8 mouse cellular contexts compared by ENCODE assay signal in genomic region chr11:100574708-100575483, GRCm38 (mm10). TPM values are rescaled to one million over a fixed set of nuclear protein-coding genes. Genes with fewer than 3 reads are reported as not detected.
A peak's percentile ranks its signal among the peaks of the same experiment; 100 is the strongest.
DNase-seq lines count a peak whose midpoint lies in the region; ATAC-seq and TF ChIP-seq lines count a peak whose summit lies in the region.

TSS of gene Cnp (plus strand) at chr11:100574904.

- H3K4me3 ChIP-seq in ES-E14 (ENCODE audit: insufficient read depth in 1 of 2, low read depth in 1 of 2, low read length in 2 of 2, poor library complexity in 1 of 2, severe bottlenecking in 1 of 2): peak within 1 kb of the TSS; percentile 70 to 77
- H3K4me3 ChIP-seq in cerebellum, adult 2 months (replicated peaks; ENCODE audit: insufficient read depth, low read depth, low read length): peak within 1 kb of the TSS; percentile 84
- peak within 1 kb of the TSS; percentile 72 for H3K4me3 ChIP-seq in lung, embryonic 15.5 days
- H3K4me3 ChIP-seq in olfactory bulb, adult 2 months (ENCODE audit: insufficient read depth, low read depth, low read length): peak within 1 kb of the TSS; percentile 77

- in situ Hi-C loops in ES-E14 (cut with MboI; ENCODE audit: low sequenced_read_pairs in 2 of 2, unreplicated experiment in 2 of 2): loop anchor here in 1 of 2 experiments (5.0 kb wide), 1 partner anchor 122 kb away; no protein-coding TSS in a partner anchor

- peak; percentile 29 for DNase-seq in ES-E14 (ENCODE audit: low read depth, low spot score)
- peak; percentile 69 for DNase-seq in cerebellum, adult 2 months
- peak; percentile 47 for DNase-seq in forelimb bud, embryonic 11.5 days (ENCODE audit: low read depth, low spot score)
- DNase-seq in layer of hippocampus, adult 8-10 months (ENCODE audit: low spot score in 2 of 2): peak; percentile 46 to 67
- peak; percentile 89 for DNase-seq in thymus, postnatal 0 days (ENCODE audit: low spot score)

- WGBS in cerebellum, adult 2 months: 2% methylated on average over 47 of the region's 47 CpGs
- 1% methylated on average over 46 of the region's 47 CpGs for WGBS in lung, embryonic 15.5 days
- WGBS in olfactory bulb, adult 2 months: 2% methylated on average over 47 of the region's 47 CpGs

- H3K27ac ChIP-seq in ES-E14 (ENCODE audit: insufficient read depth, low read depth, low read length, poor library complexity, severe bottlenecking): no peak within 1 kb of the TSS
- peak within 1 kb of the TSS; percentile 60 for H3K27ac ChIP-seq in cerebellum, adult 2 months (ENCODE audit: insufficient read depth, low read length)
- H3K27ac ChIP-seq in lung, embryonic 15.5 days: peak within 1 kb of the TSS; percentile 68
- peak within 1 kb of the TSS; percentile 78 for H3K27ac ChIP-seq in olfactory bulb, adult 2 months (ENCODE audit: insufficient read depth, low read depth, low read length)

- no peaks in the 10 kb centered on the region for H3K9me3 ChIP-seq in ES-E14 (ENCODE audit: control insufficient read depth, insufficient read depth, low read depth, low read length)
- no peaks in the 10 kb centered on the region for H3K9me3 ChIP-seq in lung, embryonic 15.5 days

- TF ChIP-seq POLR2A in cerebellum, adult 2 months (IDR thresholded peaks at IDR 0.05; ENCODE audit: borderline replicate concordance, insufficient read depth, low read length): 0 out of 2 replicates have a peak, but pooled peaks have one; percentile 36
- peak; percentile 40; the same call in 1 of the 2 replicates for TF ChIP-seq POLR2A in olfactory bulb, adult 2 months (IDR thresholded peaks at IDR 0.05; ENCODE audit: insufficient read depth, low read depth, low read length)

- TF ChIP-seq CTCF in cerebellum, adult 2 months (IDR thresholded peaks at IDR 0.05; ENCODE audit: borderline replicate concordance, insufficient read depth, low read depth, low read length): no peak
- no peak for TF ChIP-seq CTCF in olfactory bulb, adult 2 months (IDR thresholded peaks at IDR 0.05; ENCODE audit: insufficient read depth, low read depth, low read length)

- peaks cover 18% of the 10 kb centered on the region for H3K36me3 ChIP-seq in ES-E14 (ENCODE audit: control insufficient read depth, insufficient read depth, low read length, poor library complexity, severe bottlenecking)
- H3K36me3 ChIP-seq in lung, embryonic 15.5 days: peaks cover 12% of the 10 kb centered on the region

- peak within 1 kb of the TSS; percentile 65 for H3K4me2 ChIP-seq in lung, embryonic 15.5 days

- H3K27me3 ChIP-seq in cerebellum, adult 2 months (ENCODE audit: control insufficient read depth, insufficient read depth, low read length): no peaks in the 10 kb centered on the region
- peaks cover 3% of the 10 kb centered on the region; the same call in 1 of the 2 replicates for H3K27me3 ChIP-seq in lung, embryonic 15.5 days

- peak; percentile 50 to 54 for ATAC-seq in hematopoietic stem cell, adult 5-6 weeks (replicated peaks in 1 of 2; ENCODE audit: insufficient read depth in 1 of 2, low FRiP score in 2 of 2, low TSS enrichment in 1 of 2, low read depth in 1 of 2, poor library complexity in 2 of 2, severe bottlenecking in 2 of 2)
- peak; percentile 88 for ATAC-seq in lung, embryonic 15.5 days (ENCODE audit: borderline replicate concordance, extremely low read depth, low FRiP score, low TSS enrichment)

- H3K9ac ChIP-seq in ES-E14 (ENCODE audit: insufficient read depth, low read depth, low read length, poor library complexity, severe bottlenecking): peak within 1 kb of the TSS; percentile 57
- peak within 1 kb of the TSS; percentile 61 for H3K9ac ChIP-seq in lung, embryonic 15.5 days

- peaks cover 0 to 8% of the 10 kb centered on the region in 2 experiments; a peak in 2 of 4 replicates for H3K4me1 ChIP-seq in ES-E14 (ENCODE audit: control insufficient read depth in 2 of 2, insufficient read depth in 2 of 2, low read length in 2 of 2, poor library complexity in 1 of 2)
- peaks cover 4% of the 10 kb centered on the region for H3K4me1 ChIP-seq in cerebellum, adult 2 months (ENCODE audit: control insufficient read depth, insufficient read depth, low read length)
- H3K4me1 ChIP-seq in lung, embryonic 15.5 days: peaks cover 19% of the 10 kb centered on the region
- H3K4me1 ChIP-seq in olfactory bulb, adult 2 months (ENCODE audit: control insufficient read depth, insufficient read depth, low read length): peaks cover 32% of the 10 kb centered on the region

TF ChIP-seq in ES-E14, 5 proteins besides CTCF, POLR2A, EP300 and RAD21:
- TF ChIP-seq MAFK (IDR thresholded peaks at IDR 0.05; ENCODE audit: insufficient read depth, low read depth, low read length) (no peak), ZNF384 (IDR thresholded peaks at IDR 0.05; ENCODE audit: low read depth, low read length) (no peak), HCFC1 (IDR thresholded peaks at IDR 0.05; ENCODE audit: borderline replicate concordance, insufficient read depth, low read length) (no peak), ZC3H11A (IDR thresholded peaks at IDR 0.05; ENCODE audit: borderline replicate concordance, low read depth, low read length) (no peak), CHD2 (IDR thresholded peaks at IDR 0.05; ENCODE audit: low read depth, low read length) (no peak)

RNA-seq across cellular contexts. Expression of gene Cnp, which starts in this region (rescaled TPM):
- 9.4 and 11.9 TPM in 2 replicates for total RNA-seq in ES-E14 (2012; rRNA removed)
- polyA plus RNA-seq in cerebellum, adult 2 months (2012; rRNA removed): 547 and 616 TPM in 2 replicates
- total RNA-seq in hematopoietic stem cell, adult 5-6 weeks (2017): 26.4 and 27.5 TPM in 2 replicates
- 100 to 1,000 TPM; 162 to 216 (median 203) TPM for total RNA-seq in layer of hippocampus, adult 8-10 months (2022)
- polyA plus RNA-seq in lung, embryonic 15.5 days (2015; fragmentation: Nextera tagmentation; extraction: Ambion mirVana): 28.7 and 32.3 TPM in 2 replicates
- not detected in 2 replicates for polyA plus RNA-seq in olfactory bulb, adult 2 months (2012; ENCODE audit: insufficient read depth, insufficient read length, low replicate concordance, missing spikeins)
- 167 and 169 TPM in 2 replicates for polyA plus RNA-seq in thymus, postnatal 0 days (2015; fragmentation: Nextera tagmentation; extraction: Ambion mirVana)

Comparison
In these comparisons a context has a peak if more than half of its experiments do, and no peak if none do; other contexts are left out.
1. DNase-seq: peak in every context shown above with its lines; median percentile 89 in thymus, postnatal 0 days; 69 in cerebellum, adult 2 months; 56 in layer of hippocampus, adult 8-10 months; 47 in forelimb bud, embryonic 11.5 days; 29 in ES-E14.